ENCODE assay signal across 9 mouse cellular contexts in genomic region chr17:23537554-23538255, GRCm38 (mm10). TPM values are rescaled to one million over a fixed set of nuclear protein-coding genes. Genes with fewer than 3 reads are reported as not detected.
DNase-seq lines count a peak whose midpoint lies in the region; ATAC-seq lines count a peak whose summit lies in the region.
"Had no signal": no experiment of that assay in that cellular context is flagged by ENCODE, and none has a peak within 500 bp of the region (broad histone marks: within the 10 kb centered on the region; RNA-seq: fewer than 3 reads in every experiment).

No protein-coding gene starts in this region.

- H3K4me1 ChIP-seq in embryonic facial prominence, embryonic 13.5 days = peaks cover 24% of the 10 kb centered on the region
- peaks cover 20% of the 10 kb centered on the region for H3K4me1 ChIP-seq in limb, embryonic 13.5 days

- intact Hi-C loops in left cerebral cortex, postnatal 10 days (cut with DNase I) = no loop called here

- WGBS in embryonic facial prominence, embryonic 13.5 days = 4% methylated on average over 27 of the region's 27 CpGs
- 6% methylated on average over 27 of the region's 27 CpGs for WGBS in limb, embryonic 13.5 days

- H3K9ac ChIP-seq in embryonic facial prominence, embryonic 13.5 days = peak overlapping the region; percentile 46
- peak overlapping the region; percentile 39 for H3K9ac ChIP-seq in limb, embryonic 13.5 days

- peak overlapping the region; percentile 59 for H3K4me2 ChIP-seq in embryonic facial prominence, embryonic 13.5 days
- peak overlapping the region; percentile 59 for H3K4me2 ChIP-seq in limb, embryonic 13.5 days (replicated peaks)

- no peak overlapping the region for H3K27ac ChIP-seq in embryonic facial prominence, embryonic 13.5 days
- H3K27ac ChIP-seq in limb, embryonic 13.5 days = no peak overlapping the region

- no peaks in the 10 kb centered on the region for H3K36me3 ChIP-seq in embryonic facial prominence, embryonic 13.5 days
- H3K36me3 ChIP-seq in limb, embryonic 13.5 days = no peaks in the 10 kb centered on the region

- H3K27me3 ChIP-seq in embryonic facial prominence, embryonic 13.5 days = peaks cover 72% of the 10 kb centered on the region
- H3K27me3 ChIP-seq in limb, embryonic 13.5 days = peaks cover 69% of the 10 kb centered on the region

- no peaks in the 10 kb centered on the region for H3K9me3 ChIP-seq in embryonic facial prominence, embryonic 13.5 days
- no peaks in the 10 kb centered on the region for H3K9me3 ChIP-seq in limb, embryonic 13.5 days

- DNase-seq in left cerebral cortex, postnatal 10 days (ENCODE audit: extremely low spot score in 1 of 2, low spot score in 2 of 2) = peak; percentile 1 to 25
- no peak for DNase-seq in left cerebral cortex, adult 9 months (ENCODE audit: low spot score in 2 of 2)
- DNase-seq in retina, embryonic 14.5 days (ENCODE audit: low spot score) = peak; percentile 27
- DNase-seq in thymus, postnatal 14 days = no peak
- DNase-seq in urinary bladder, adult 18-20 months (ENCODE audit: low spot score in 2 of 2) = no peak
- DNase-seq in urinary bladder, adult 2 months (ENCODE audit: low spot score) = no peak

- H3K4me3 ChIP-seq in embryonic facial prominence, embryonic 13.5 days = peak overlapping the region; percentile 39
- peak overlapping the region; percentile 36 for H3K4me3 ChIP-seq in limb, embryonic 13.5 days

- ATAC-seq in embryonic facial prominence, embryonic 13.5 days (ENCODE audit: insufficient number of reproducible peaks, insufficient read depth, low FRiP score, low TSS enrichment, low read depth) = no peak
- no peak for ATAC-seq in limb, embryonic 13.5 days (ENCODE audit: low FRiP score, low read depth)

RNA-seq across cellular contexts. Expression of gene Zfp213, which starts 26.3 kb away (rescaled TPM):
- 1 to 10 TPM; 6.6 to 6.7 TPM for total RNA-seq in left cerebral cortex, postnatal 10 days (2021)
- polyA plus RNA-seq in embryonic facial prominence, embryonic 13.5 days (2015; fragmentation: Nextera tagmentation; extraction: Ambion mirVana) = 20.0 and 22.5 TPM in 2 replicates
- polyA plus RNA-seq in limb, embryonic 13.5 days (2015; fragmentation: Nextera tagmentation; extraction: Ambion mirVana) = 21.0 and 21.7 TPM in 2 replicates
- polyA plus RNA-seq in urinary bladder, adult 2 months (2012; rRNA removed) = 7.6 and 7.8 TPM in 2 replicates

RNA-seq across cellular contexts. Expression of gene Vmn2r117, which starts 58.2 kb away (rescaled TPM):
- not detected for total RNA-seq in left cerebral cortex, postnatal 10 days (2021)
- polyA plus RNA-seq in embryonic facial prominence, embryonic 13.5 days (2015; fragmentation: Nextera tagmentation; extraction: Ambion mirVana) = not detected in 2 replicates
- not detected in 2 replicates for polyA plus RNA-seq in limb, embryonic 13.5 days (2015; fragmentation: Nextera tagmentation; extraction: Ambion mirVana)
- not detected in 2 replicates for polyA plus RNA-seq in urinary bladder, adult 2 months (2012; rRNA removed)
- total RNA-seq: layer of hippocampus, adult 18-20 months had no signal

Comparison
In these comparisons a context has a peak if more than half of its experiments do, and no peak if none do; other contexts are left out.
1. DNase-seq: peak in left cerebral cortex, postnatal 10 days (2 of 2) and retina, embryonic 14.5 days (single experiment); none in left cerebral cortex, adult 9 months (0 of 2), thymus, postnatal 14 days (single experiment), urinary bladder, adult 18-20 months (0 of 2) and urinary bladder, adult 2 months (single experiment).